Mouse (Mus musculus) hindbrain, embryonic 14.5 days (tissue): ENCODE data around the gene Gm5136. TPM values are rescaled to one million over a fixed set of nuclear protein-coding genes. Genes with fewer than 3 reads are reported as not detected.

Experiments
- ATAC-seq: fragments of 200-750 bp; cut with Nextera tagmentation; 2 replicates; pipeline ENCODE4 v1.8.0; 2017; ENCODE audit warnings: moderate number of reproducible peaks, mild to moderate bottlenecking, moderate TSS enrichment, moderate library complexity; ENCODE audit not compliant: low FRiP score
- DNase-seq: peaks from one replicate; pipeline ENCODE4 v3.0.0-alpha.2; 2015; ENCODE audit warnings: low spot score
- H3K27ac ChIP-seq: fragments of 300-500 bp; sonication (generic); 2 replicates; pipeline ENCODE4 v1.5.1; 2014; ENCODE audit warnings: mild to moderate bottlenecking, moderate library complexity
- H3K27me3 ChIP-seq: fragments of 300-500 bp; sonication (generic); 2 replicates; pipeline ENCODE4 v1.6.1; 2014; ENCODE audit warnings: mild to moderate bottlenecking, low read length, mixed read lengths; ENCODE audit not compliant: control insufficient read depth, insufficient read depth
- H3K36me3 ChIP-seq: fragments of 300-500 bp; sonication (generic); replicated peaks from 2 replicates; pipeline ENCODE4 v1.6.1; 2014; ENCODE audit not compliant: control insufficient read depth, insufficient read depth
- H3K4me1 ChIP-seq: fragments of 300-500 bp; sonication (generic); replicated peaks from 2 replicates; pipeline ENCODE4 v1.6.1; 2014; ENCODE audit warnings: antibody characterized with exemption, low read length, mixed read lengths; ENCODE audit not compliant: control insufficient read depth, insufficient read depth
- H3K4me2 ChIP-seq: fragments of 300-500 bp; sonication (generic); replicated peaks from 2 replicates; pipeline ENCODE4 v1.6.1; 2014; ENCODE audit warnings: mild to moderate bottlenecking, moderate library complexity
- H3K4me3 ChIP-seq: fragments of 300-500 bp; sonication (generic); replicated peaks from 2 replicates; pipeline ENCODE4 v1.5.1; 2014; ENCODE audit warnings: mild to moderate bottlenecking, low read length
- H3K9ac ChIP-seq: fragments of 300-500 bp; sonication (generic); 2 replicates; pipeline ENCODE4 v1.6.1; 2014
- H3K9me3 ChIP-seq: fragments of 300-500 bp; sonication (generic); 2 replicates; pipeline ENCODE4 v1.6.1; 2016; ENCODE audit warnings: low read length; ENCODE audit not compliant: control insufficient read depth
- WGBS: fragments of 180-500 bp; shearing (Covaris S2); extraction: QIAGEN DNeasy Blood & Tissue Kit; methylation state at CpG from one replicate; pipeline ENCODE4 v1.1.7; 2014; 5-methylcytosine and 5-hydroxymethylcytosine counted together
- polyA plus RNA-seq: library from polyadenylated mRNA; unstranded; fragments of >200 nt; fragmentation: Nextera tagmentation; extraction: Ambion mirVana; gene quantifications from 2 replicates; pipeline ENCODE4 v1.2.1, GENCODE M21; 2014

The Gm5136 gene
- 0.20 and 0.41 TPM in 2 replicates for polyA plus RNA-seq

- DNase-seq (no peak), ATAC-seq (no peak)
- H3K9ac ChIP-seq: no peak within 1 kb of the TSS
- no peak within 1 kb of the TSS for H3K4me2 ChIP-seq
- WGBS: 96% methylated on average over 9 of the region's 9 CpGs
- H3K27ac ChIP-seq: peak within 1 kb of the TSS; percentile 74; the same call in 1 of the 2 replicates
- H3K4me3 ChIP-seq: no peak within 1 kb of the TSS
- 0 out of 2 replicates have a peak, but pooled peaks cover 3% of the 10 kb centered on the region for H3K4me1 ChIP-seq
- no peaks in the 10 kb centered on the region for H3K27me3 ChIP-seq
- H3K36me3 ChIP-seq: no peaks in the 10 kb centered on the region
- peaks cover 3% of the 10 kb centered on the region; the same call in 1 of the 2 replicates for H3K9me3 ChIP-seq
These were observed at the start of gene Gm5136 for GRCm38 (mm10) chr10:108699946-108700345. Gene Gm5136 (minus strand): TSS chr10:108700160.

DNA sequence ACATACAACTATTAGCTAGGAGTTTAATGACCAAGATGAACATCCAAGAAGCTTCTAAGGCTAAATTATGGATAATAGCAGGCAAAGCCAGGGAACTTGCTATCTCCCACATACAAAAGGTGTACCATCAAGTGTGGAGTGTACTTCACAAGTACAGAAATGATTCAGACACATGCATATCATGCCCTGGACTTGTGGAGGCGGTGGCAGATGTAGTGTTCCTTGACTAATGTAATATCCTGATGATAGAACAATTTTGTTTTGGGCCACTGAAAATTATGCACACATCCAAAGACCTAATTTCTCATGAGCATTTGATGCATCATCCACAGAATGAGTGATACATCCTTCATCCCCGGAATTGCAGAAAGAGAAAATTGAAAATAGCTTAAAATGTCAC, 43.8 kb upstream of the Gm5136 start:
- no peak for ATAC-seq
- no peak overlapping the region for H3K27ac ChIP-seq
- 86% methylated on average over 2 of the region's 2 CpGs for WGBS

DNA sequence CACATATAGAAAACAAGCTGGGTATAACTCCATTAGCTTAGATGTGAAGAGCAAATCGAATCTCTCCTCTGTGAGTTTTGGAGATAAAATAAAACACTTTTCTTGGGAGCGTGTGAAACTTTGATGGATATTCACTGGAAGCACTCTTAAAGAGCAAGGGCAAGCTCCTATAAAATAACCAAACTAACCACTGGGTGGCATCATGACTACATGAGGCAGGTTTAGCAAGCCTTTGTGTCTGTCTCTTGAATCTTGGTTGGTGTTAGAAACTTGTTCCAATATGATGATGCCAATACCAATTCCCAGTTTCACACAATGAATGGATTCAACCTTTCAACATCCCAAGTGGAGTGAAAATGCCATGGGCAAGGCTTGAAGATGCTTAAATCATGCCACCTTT, 34.0 kb upstream of the Gm5136 start:
- DNase-seq (peak; percentile 71), ATAC-seq (no peak)
- Histone ChIP-seq H3K27me3 (no peaks in the 10 kb centered on the region), H3K9me3 (peaks cover 8% of the 10 kb centered on the region; the same call in 1 of the 2 replicates), H3K27ac (no peak overlapping the region), H3K4me2 (no peak overlapping the region), H3K4me1 (no peaks in the 10 kb centered on the region), H3K36me3 (no peaks in the 10 kb centered on the region), H3K9ac (no peak overlapping the region), H3K4me3 (no peak overlapping the region)
- 61% methylated on average over 2 of the region's 2 CpGs for WGBS

More for the DNA sequence above, 43.8 kb upstream of the Gm5136 start:
- H3K4me3 ChIP-seq: no peak overlapping the region
- no peaks in the 10 kb centered on the region for H3K4me1 ChIP-seq
- H3K4me2 ChIP-seq: no peak overlapping the region
- no peaks in the 10 kb centered on the region for H3K36me3 ChIP-seq
- H3K9ac ChIP-seq: no peak overlapping the region
- H3K27me3 ChIP-seq: no peaks in the 10 kb centered on the region
- H3K9me3 ChIP-seq: no peaks in the 10 kb centered on the region
- no peak for DNase-seq

- DNase-seq (no peak), ATAC-seq (no peak)
- Histone ChIP-seq H3K27me3 (no peaks in the 10 kb centered on the region), H3K9ac (no peak overlapping the region), H3K9me3 (peaks cover 8% of the 10 kb centered on the region; the same call in 1 of the 2 replicates), H3K4me3 (no peak overlapping the region), H3K4me2 (no peak overlapping the region), H3K4me1 (no peaks in the 10 kb centered on the region), H3K27ac (no peak overlapping the region), H3K36me3 (no peaks in the 10 kb centered on the region)
- 68% methylated on average over 8 of the region's 8 CpGs for WGBS
These were observed 29.0 kb upstream of the Gm5136 start for GRCm38 (mm10) chr10:108728961-108729360.

GRCm38 (mm10) chr10:108726391-108726790, 26.4 kb upstream of the Gm5136 start:
- ATAC-seq (no peak), DNase-seq (no peak)
- 89% methylated on average over 4 of the region's 4 CpGs for WGBS
- no peaks in the 10 kb centered on the region for H3K9me3 ChIP-seq
- no peak overlapping the region for H3K9ac ChIP-seq
- H3K27me3 ChIP-seq: no peaks in the 10 kb centered on the region
- H3K4me1 ChIP-seq: no peaks in the 10 kb centered on the region
- H3K36me3 ChIP-seq: no peaks in the 10 kb centered on the region
- no peak overlapping the region for H3K4me3 ChIP-seq
- no peak overlapping the region for H3K27ac ChIP-seq
- no peak overlapping the region for H3K4me2 ChIP-seq

- DNase-seq: no peak
- no peaks in the 10 kb centered on the region for H3K36me3 ChIP-seq
- H3K4me1 ChIP-seq: no peaks in the 10 kb centered on the region
- no peaks in the 10 kb centered on the region for H3K9me3 ChIP-seq
- H3K4me3 ChIP-seq: no peak overlapping the region
- WGBS: 84% methylated on average over 3 of the region's 3 CpGs
- H3K9ac ChIP-seq: no peak overlapping the region
- no peak overlapping the region for H3K4me2 ChIP-seq
- no peak overlapping the region for H3K27ac ChIP-seq
- no peak for ATAC-seq
- no peaks in the 10 kb centered on the region for H3K27me3 ChIP-seq
These were observed 24.9 kb upstream of the Gm5136 start for GRCm38 (mm10) chr10:108724878-108725277.

GRCm38 (mm10) chr10:108710514-108710913, 10.6 kb upstream of the Gm5136 start:
- DNase-seq (no peak), ATAC-seq (no peak)
- Histone ChIP-seq H3K27me3 (no peaks in the 10 kb centered on the region), H3K4me3 (no peak overlapping the region), H3K9ac (no peak overlapping the region), H3K27ac (no peak overlapping the region), H3K4me2 (no peak overlapping the region), H3K36me3 (no peaks in the 10 kb centered on the region), H3K9me3 (0 out of 2 replicates have a peak, but pooled peaks cover under 1% of the 10 kb centered on the region), H3K4me1 (no peaks in the 10 kb centered on the region)
- WGBS: 74% methylated on average over 5 of the region's 5 CpGs

DNA sequence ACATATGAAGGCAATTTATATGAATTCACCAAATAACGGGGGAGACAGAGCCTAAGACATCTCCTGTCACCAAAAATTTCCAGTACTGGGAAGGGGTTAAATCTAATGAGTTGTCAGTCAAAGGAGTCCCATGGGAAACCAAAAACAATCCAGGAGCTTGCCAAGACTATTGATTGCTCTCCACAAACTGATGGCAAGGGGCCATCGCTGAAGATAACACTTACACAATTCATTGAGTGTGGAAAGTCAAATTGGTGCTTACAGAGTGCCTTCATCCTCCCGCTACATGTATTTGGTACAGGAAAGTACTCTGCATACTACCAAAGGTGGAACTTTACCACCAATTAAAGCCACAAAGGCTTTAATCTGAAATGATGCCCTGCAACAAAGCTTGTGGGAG, 5.7 kb upstream of the Gm5136 start:
- no peak for DNase-seq
- Histone ChIP-seq H3K4me1 (no peaks in the 10 kb centered on the region), H3K9me3 (peaks cover 9% of the 10 kb centered on the region; the same call in 1 of the 2 replicates), H3K27ac (no peak overlapping the region), H3K4me2 (no peak overlapping the region), H3K36me3 (no peaks in the 10 kb centered on the region), H3K9ac (no peak overlapping the region), H3K27me3 (no peaks in the 10 kb centered on the region), H3K4me3 (no peak overlapping the region)
- ATAC-seq: no peak
- WGBS: 87% methylated on average over 3 of the region's 3 CpGs

DNA sequence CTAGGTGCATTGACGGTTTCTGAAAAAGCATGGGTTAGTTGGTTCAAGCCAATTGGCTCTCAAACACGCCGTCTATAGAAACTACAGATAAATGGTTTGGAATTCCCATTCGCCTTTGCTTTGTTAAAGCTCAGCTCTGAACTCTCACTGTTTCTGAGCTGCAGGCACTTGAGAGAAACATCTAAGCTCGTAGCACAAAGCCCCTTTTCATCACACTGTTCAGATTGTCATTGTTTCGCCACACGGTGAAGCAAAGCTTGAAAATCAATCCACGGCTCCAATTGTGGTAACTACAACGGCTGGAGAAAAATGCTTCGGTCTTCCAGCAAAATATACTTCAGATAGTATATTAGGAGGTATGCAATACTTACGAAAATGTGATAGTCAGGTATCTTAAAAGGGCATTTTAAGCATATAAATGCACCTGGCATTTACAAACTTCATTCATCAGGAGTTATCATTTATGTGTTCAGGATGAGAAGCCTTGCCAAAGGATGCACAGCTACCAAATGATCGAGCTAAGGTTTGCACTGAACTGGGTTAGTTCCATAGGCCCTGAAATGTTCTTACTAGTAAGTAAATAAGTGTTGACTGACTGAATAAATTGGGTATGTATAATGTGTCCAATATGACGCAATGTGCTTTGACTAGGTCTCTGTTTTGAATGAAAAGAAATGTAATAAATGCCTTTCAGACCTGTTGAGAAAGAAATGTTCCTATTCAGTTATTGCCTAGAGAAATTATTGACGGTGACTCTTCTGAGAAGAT, 1.6 kb upstream of the Gm5136 start:
- WGBS: 18% methylated on average over 14 of the region's 14 CpGs
- Histone ChIP-seq H3K27me3 (no peaks in the 10 kb centered on the region), H3K4me3 (no peak overlapping the region), H3K4me1 (0 out of 2 replicates have a peak, but pooled peaks cover 3% of the 10 kb centered on the region), H3K9me3 (peaks cover 9% of the 10 kb centered on the region; the same call in 1 of the 2 replicates), H3K36me3 (no peaks in the 10 kb centered on the region), H3K9ac (no peak overlapping the region), H3K4me2 (peak overlapping the region; percentile 9), H3K27ac (peak overlapping the region; percentile 74)
- no peak; the same call in 1 of the 2 replicates for ATAC-seq
- peak; percentile 50 for DNase-seq
